Mouse (Mus musculus) cerebellum, adult 11 months (tissue): Measurements from ENCODE around the gene Col1a2.

Experiments
- DNase-seq: peaks from one replicate; pipeline ENCODE4 v3.0.0; 2022

Col1a2 gene

DNA sequence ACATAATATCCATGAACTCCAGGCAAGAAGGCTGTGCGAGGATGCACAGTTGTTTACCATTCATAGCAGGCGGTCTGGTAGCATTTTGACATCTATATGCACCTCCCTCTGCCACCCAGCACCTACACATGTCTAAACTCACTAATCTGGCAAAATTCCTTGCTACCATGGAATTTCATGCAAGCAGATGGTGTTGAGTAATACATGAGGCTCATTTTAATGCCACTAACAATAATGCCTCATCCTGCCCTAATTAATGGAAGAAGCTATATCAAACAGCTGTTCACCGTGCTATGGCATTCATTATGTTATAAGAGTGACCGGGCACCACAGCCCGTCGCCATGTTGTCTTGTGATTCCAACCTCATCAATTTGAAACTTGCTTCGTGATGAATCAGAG, 23.8 kb downstream of the Col1a2 start:
- no peak for DNase-seq

DNA sequence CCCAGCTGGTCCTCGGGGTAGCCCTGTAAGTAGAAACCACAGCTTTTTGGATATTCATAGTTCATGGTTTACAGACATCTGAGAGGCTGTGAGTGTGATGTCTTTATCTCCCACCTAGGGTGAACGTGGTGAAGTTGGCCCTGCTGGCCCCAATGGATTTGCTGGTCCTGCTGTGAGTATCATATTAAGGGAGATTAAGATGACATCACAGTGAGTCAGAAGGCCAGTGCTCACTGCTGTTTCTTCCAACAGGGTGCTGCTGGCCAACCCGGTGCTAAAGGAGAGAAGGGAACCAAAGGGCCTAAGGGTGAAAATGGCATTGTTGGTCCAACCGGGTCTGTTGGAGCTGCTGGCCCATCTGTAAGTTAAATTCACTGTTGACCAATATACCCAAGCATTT, 26.4 kb downstream of the Col1a2 start:
- no peak for DNase-seq

DNA sequence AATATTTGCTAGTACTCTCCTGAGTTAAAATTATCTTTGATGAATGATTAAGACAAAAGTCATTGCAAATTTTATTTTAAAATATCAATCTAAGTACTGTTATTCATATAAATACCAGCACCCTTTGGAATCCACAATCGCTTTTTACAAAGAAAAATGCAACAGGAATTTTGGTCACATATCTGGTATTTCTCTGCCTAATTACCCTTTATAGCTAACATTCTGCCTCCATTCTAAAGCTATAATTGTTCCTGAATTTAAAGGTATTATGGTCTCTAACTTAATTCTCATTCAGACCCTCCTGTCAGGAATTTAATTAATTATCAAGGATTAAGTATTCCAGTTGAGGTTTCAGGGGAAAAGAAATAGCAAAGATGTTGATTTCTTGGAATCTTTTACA, 28.3 kb downstream of the Col1a2 start:
- DNase-seq: no peak

DNA sequence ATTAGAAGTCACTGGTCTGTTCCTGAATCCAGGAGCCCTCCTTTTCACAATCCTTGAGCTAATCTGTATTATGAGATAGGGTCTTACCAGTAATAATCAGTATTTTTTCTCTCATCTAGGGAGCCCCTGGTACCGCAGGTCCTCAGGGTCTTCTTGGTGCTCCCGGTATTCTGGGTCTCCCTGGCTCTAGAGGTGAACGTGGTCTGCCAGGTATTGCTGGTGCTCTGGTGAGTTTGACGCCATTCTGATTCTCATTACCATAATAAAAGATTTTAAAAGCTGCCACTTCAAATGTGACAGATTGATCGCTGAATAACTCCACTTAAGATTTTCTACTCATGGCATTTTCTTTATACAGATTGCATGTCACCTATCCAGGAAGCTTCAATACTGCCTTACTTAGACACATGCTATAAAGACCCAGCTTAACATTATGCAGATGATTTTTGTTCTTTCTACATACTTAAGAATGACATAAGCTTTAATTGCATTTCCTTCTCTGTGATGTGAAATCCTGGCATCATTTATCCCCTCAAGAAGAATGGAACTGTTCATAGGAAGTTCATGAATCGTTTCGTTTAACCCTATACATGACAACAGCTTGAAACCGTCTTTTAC, 30.0 kb downstream of the Col1a2 start:
- DNase-seq: no peak

DNA sequence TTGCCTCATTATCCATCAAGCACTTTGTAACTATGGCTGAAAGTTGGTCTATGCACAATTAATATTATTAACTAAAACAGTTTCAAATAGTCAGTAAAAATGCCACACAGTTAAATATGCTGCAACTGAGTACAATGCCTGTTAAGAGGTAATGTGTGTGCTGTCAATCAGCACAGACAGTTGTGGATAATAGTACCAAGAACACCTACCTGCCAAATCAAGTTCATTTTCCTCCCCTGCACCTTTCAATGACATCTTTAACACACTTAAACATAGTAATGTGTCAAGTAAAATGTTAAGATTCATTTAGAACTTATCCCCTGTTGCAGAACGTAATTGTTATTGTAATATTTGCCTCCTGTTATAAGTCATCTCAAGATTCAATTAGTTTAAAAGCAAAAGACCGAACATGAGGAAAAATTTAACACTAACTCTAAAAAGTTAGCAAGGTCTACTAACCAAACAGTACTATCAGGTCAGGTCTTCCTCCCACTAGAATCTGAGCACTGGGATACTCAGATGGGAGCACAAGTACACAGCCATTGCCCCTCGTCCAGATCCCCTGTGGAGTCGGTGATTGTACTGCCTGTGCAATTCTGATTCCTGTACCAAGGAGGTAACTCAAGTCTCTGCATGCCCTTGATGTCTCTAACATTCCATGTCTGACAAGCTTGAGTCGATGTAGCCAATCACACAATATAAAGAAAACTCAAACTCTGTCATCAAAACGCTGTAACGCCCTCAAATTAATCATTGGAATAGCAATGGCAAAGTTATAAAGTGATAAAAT, 37.5 kb downstream of the Col1a2 start:
- DNase-seq: no peak

DNA sequence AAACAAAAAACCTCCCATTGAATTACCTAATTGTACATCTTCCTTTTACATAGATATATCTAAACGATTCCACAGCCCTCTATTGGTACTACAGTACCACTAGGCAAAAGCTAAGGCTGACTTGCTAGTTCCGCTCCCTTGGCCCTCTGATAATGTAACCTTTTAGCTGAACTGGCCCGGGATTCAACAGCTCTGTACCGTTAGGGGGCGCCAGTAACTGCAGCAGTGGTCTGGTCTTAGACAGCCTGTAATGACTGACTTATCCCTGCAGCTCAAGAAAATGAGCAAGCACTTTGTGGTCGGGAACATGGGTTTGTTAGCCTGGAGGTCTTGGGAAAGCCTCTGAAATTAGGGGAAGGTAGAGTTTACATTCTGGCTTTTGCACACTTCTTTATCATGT, 39.9 kb downstream of the Col1a2 start:
- DNase-seq: no peak

DNA sequence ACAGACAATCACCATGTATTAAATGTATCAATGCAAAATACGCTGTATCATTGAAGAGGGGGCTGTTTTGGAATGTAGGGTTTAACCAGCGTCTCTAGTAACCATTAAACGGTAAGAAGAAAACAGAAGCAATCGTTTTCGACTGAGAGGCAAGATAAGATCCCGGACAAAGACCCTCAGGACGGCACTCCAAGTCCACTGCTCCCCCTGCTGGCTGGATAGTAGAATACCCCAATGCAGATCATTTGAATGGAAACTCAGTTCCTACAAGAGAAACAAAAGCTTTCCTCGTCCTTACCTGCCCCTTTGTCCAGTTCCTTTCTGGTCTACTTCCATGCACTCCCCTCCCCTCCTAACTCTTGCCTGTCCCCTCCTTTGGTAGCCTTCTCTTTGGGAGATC, 41.1 kb downstream of the Col1a2 start:
- DNase-seq: peak; percentile 16

DNA sequence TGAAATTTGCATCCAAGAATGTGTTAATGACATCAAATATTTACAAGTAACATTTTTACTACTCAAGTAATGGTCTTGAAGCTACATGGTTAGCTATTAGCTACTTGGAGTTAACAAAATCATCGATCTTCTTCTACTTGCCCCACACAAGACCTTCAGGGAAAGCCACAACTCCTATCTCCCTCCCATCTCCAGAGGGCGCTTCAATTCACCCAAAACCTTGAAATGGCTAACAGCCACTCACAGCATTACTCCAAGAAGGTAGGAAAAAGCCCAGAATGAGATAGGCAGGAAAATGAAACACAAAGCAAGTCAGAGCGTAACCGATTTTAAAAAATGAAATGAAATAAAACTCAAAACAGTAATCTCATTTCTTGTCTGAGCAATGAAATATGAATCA, 44.3 kb downstream of the Col1a2 start:
- DNase-seq: no peak

DNA sequence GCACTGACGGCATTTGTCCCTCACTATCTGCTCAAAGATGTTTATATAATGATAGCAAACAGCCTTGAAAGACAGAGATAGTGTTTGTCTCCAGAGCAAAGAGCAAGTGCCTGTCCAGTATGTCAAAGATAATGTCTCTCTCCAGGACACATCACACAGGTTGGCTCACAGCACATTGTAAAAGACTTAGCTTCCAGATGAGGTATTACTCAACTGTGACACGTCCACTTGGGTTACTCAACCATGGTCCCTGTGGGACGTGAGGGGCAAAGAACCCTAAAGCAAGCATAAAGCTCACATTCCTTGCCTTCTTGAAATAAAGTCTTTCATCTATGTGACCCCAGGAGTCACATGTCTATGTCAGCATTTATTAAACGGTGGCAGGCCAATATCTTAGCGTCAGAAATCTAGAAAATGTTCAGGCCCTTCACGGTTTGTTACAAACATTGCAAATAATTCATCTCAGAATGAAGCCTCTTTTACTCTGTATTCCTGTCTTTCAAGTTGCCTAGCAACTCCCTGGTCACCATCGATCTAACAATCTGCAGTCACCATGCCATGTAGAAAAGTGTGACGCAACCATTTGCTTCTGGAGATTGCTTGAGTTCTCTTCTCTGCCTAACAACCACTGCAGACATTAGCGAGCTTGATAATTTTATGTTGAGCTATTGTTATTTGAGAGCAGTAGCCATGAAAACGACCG, 45.4 kb downstream of the Col1a2 start:
- no peak for DNase-seq

DNA sequence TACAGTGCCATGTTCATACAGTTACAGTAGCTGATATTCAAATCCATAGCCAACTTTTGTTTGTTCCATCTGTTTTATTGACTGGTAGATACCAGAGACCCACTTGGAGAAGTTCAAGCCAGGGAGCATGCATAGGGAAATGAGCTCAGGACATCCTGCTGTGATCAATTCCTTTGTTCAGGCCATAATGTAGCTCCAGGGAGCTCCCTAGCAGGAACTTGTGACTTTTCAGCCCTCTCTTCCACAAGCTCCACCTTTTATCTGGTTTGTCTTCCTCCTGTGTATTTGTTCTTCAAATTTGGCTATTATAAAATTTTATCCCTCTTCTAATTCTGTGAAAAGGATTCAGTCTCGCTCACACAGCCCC, 45.9 kb downstream of the Col1a2 start:
- DNase-seq: no peak

DNA sequence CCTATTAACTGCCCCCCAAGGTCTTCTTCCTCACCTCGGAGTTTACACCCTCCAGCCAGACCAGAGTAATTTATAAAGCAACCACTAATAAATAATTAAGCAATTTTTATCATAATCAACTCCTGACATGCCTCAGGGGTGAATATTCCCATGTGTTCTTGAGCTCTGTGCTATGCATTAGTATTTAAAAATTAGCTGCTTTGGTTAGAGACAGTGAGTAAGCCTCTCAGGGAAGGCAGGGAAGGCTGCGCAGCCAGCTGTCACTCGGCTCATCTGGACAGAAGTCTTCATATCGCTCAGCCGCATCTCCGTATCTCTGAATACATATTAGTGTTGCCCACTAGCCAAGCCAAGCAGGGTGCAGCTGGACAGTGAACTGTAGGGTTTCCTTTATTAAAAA, 50.8 kb downstream of the Col1a2 start:
- DNase-seq: no peak

DNA sequence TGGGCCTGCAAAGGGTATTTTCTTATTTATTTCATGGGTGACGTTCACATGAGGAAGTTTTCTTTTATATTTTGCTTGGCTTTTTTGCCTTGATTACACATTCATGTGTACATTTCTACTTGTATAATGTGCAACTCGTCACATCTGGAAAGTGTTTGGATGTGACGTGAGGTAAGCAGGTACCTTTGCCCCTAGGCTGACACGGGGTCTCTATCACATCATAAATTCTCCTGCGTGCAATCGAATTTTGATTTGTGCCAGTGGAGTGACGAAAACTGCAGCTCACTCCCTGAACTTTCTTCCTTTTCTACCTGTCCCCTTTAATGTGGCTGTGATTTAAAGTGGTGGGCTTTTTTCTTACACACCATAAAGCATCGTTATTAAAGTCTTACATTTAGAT, 52.5 kb downstream of the Col1a2 start:
- no peak for DNase-seq

DNA sequence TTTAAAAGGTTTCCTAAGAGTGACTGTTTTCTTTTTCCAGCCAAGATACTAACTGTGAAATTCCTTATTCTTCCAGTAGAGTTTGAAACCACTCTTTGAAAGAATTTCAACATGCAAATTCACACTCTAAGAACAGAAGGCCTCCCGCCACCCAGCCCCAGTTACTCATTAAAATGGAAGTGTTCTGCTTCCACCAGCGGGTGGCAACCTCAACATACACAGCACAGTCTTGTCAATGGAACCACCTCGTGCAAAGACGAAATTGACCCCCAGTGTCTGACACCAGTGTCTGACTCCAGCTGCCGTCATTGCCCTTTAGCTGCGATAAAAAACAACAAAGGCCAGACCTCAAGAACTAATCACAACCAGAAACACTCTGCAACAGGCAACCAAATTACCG, 53.1 kb downstream of the Col1a2 start:
- no peak for DNase-seq

DNA sequence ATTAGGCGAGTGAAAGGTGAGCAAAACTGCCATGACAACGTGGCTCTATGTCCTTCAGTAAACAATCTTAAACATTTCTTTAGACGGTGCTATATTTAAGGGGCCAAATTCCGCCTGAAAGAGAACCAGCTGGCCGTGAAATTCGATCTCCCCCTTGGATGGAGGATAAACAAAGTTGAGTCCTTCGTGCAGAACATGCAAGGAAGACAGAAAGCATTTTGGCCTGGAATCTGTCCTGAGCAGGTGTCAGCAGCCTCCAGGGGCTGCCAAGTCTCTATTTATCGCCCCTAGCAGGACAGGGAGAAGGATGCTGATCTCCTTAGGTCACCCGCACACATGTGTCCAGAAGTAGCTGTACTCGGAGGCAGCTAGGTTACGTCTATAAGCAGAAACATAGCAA, 56.5 kb downstream of the Col1a2 start:
- no peak for DNase-seq

DNA sequence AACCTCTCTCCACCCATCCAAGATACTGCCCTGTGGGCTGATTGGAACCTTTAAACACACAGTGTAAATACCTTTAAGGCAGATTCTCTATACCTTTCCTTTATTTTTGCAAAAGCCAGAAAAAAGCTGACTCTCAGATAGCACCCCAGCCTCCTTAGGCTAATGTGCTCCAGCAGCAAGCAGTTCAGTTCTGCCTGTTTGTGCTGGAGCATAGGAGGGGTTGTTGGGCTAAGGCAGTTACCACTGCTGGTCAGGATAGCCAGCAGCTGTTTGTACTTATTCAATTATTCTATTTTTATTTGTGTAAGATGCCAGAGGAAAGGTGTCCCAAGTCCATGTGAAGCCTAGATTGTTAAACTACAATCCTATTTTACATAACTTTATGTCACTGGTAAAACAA, 57.0 kb downstream of the Col1a2 start:
- no peak for DNase-seq

DNA sequence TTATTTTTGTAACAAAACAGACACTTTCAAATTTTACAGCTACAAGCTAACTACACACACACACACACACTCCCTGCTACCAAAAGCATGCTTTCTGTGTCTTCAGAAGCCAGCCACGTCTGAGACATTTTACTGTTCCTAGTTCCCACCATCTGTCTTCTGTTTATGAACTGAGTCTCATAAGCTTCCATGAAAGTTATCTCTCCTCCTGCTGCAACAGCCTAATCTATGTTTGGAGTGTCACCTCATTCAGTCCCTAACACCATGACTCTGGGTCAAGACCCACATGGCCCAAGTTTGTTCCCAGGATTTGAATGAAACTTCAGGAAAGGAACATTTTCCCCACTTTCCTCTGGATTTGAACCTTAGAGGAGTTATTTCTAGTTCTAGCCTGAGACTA, 57.8 kb downstream of the Col1a2 start:
- DNase-seq: no peak

DNA sequence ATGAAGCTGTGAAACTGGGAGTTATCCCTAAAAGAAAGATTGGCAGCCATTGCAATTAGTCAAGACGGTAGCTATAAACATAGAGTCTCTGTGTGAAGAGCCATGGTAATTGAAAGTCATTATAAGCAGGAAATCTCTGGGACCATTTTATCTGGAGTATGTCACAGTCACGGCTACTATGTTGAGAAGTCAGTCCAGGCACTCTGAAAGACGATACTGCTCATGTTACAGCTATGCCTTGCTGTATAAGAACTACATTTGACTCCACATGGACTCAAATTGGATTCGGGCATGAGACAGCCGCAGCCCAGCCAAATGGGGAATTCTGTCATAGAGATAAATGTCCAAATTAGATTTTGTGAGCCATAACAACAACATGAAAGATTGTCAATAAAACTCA, 58.9 kb downstream of the Col1a2 start:
- DNase-seq: no peak

DNA sequence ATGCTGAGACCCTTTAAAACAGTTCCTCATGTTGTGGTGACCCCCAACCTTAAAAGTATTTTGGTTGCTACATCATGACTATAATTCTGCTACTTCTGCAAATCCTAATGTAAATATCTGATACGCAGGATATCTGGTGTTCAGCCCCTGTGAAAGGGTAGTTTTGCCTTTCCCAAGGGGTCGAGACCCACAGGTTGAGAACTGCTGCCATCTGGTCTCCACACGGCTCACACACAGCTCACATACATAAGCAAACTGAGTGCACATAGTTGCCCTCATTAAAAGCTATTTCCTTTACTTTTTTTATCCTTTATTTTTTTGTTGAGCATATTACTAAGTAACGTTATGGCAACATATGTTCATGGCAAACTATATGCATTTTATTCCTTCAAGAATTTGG, 65.8 kb downstream of the Col1a2 start:
- DNase-seq: no peak

DNA sequence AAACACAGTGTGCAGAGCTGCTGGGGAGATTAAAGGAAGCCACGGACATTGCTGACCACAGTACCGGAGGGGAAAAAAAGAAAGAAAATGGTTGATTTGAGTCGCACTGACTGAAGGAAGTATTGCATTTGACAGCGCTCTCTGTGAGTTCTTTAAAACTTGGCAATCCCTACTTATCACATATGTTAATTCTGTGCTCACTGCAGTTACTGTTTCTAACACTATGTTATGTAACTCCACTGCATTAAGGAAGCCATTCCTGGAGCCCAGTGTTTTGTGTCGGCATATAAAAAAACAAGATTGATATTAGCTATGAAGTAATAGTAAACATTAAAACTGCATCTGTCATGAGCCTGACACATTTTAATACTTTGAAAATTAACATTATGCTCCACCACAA, 73.1 kb downstream of the Col1a2 start:
- DNase-seq: no peak

DNA sequence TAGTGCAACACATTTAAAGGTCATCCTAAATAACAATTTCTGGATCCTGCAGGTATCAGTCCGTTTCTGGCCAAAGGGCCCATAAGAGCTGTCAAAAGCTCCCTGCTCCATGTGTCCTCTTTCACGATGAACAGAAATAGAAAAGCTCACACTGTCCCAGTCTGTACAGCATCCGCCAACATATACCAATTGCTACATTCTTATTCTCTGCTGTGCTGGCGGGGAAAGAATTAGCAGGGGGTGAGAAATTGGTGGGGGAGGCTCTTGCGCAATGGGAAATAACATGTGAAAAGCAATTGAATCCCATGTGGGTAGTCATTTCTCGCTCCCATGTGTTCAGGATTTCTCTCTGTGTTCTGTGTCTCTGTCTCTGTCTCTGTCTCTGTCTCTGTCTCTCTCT, 73.7 kb downstream of the Col1a2 start:
- DNase-seq: no peak

DNA sequence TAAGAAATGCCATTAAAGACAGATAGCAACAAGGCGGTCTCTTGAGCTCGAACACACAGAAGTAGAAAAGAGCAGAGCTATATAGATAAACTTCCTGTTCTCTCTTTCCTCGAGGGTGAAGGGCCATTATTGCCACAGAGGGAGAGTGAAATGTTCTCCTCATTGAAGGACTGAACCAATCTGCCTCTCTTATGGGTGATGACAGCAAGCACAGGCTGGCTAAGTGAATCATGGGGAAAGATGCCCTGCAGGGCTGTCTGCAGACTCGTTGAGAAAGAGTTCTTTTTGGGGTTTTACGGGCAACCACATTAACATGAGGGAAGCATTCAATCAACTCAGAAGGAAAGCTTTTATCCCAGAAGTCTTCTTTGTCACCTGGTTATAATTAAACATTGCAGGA, 75.0 kb downstream of the Col1a2 start:
- DNase-seq: no peak

DNA sequence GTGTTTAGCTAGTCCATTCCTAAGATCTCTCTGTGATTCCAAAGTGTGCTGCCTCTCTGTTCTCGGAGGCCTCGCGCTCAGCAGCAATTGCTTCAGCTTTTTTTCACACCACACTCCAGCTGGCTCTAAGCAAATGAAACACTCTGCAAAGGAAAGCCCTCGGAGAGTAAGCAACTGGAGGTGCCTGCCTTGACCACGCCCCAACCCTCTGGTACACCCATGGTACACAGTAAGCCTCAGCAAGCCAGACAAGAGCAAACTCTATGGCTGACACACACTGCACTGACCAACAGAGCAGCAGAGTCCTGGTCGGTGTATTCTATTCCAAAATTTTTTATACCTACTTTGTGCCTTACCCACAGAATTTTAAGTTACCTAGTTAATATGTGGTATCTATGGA, 78.9 kb downstream of the Col1a2 start:
- DNase-seq: no peak

DNA sequence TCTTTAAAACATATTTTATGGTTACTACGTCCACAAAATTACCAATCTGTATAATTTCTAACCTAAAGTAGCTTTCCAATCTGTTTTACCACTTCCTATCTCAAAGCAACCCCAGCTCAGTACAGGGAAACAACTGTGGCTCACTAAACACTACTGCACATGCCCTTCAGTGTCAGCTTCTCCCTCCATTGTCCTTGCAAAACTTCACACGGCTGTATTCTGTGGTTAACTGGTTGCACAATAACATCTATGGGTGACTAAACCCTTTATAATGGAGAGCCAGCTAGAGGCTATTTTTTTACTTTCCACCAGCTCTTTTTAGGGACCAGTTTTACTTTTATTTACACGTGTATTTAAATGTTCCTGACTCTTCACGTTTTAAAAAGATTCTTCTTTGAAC, 83.3 kb downstream of the Col1a2 start:
- DNase-seq: no peak

DNA sequence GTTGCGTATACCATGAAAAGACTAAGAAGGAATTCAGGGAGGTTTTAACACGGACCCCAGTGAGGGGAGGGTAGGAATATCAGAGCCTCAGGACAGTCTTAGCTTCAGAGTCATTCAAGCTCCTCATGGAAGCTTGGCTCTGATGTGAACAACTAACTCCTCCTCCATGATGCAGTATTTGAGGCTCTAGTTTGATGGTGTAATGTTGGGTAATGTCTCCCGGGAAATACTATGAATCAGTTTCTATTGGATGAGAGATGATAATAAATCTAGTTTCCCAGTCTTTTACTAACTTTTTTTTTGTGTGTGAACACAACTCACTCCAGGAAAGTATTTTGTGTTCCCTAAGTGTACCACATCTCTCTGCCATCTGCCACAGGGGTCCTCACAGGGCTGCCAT, 84.1 kb downstream of the Col1a2 start:
- no peak for DNase-seq

DNA sequence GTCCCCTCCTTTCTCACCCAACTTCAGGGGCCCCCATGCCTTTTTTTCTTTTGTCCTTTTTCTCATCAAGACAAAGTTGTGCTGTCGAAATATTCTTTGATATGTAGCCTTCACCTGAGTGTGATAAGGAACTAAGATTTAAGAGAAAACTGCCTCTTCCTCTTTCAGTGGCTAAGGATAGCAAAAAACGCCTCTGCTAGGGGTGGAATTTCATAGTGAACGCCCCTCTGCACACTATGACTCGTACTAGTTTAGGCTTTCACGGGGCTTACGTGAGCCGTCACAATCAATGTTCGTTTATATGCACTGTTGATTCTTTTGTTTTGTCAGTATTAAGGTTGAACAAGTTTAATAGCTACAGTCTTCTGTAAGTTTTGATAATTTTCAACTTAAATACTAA, 85.5 kb downstream of the Col1a2 start:
- no peak for DNase-seq
